Mouse (Mus musculus) liver, embryonic 12.5 days (tissue): ENCODE measurements around the gene Rap1gap. TPM values are rescaled to one million over a fixed set of nuclear protein-coding genes. Genes with fewer than 3 reads are reported as not detected.

Source experiments
- ATAC-seq: fragments of 200-750 bp; cut with Nextera tagmentation; 2 replicates; pipeline ENCODE4 v1.8.0; 2017; ENCODE audit warnings: moderate number of reproducible peaks, mild to moderate bottlenecking, moderate library complexity
- H3K27ac ChIP-seq: fragments of 300-500 bp; sonication (generic); 2 replicates; pipeline ENCODE4 v1.5.1; 2016; ENCODE audit warnings: mild to moderate bottlenecking
- H3K27me3 ChIP-seq: fragments of 300-500 bp; sonication (generic); replicated peaks from 2 replicates; pipeline ENCODE4 v1.6.1; 2016; ENCODE audit warnings: mild to moderate bottlenecking, moderate library complexity
- H3K36me3 ChIP-seq: fragments of 300-500 bp; sonication (generic); 2 replicates; pipeline ENCODE4 v1.6.1; 2016; ENCODE audit warnings: mild to moderate bottlenecking, moderate library complexity
- H3K4me1 ChIP-seq: fragments of 300-500 bp; sonication (generic); 2 replicates; pipeline ENCODE4 v1.6.1; 2016
- H3K4me2 ChIP-seq: fragments of 300-500 bp; sonication (generic); 2 replicates; pipeline ENCODE4 v1.6.1; 2016; ENCODE audit warnings: mild to moderate bottlenecking, moderate library complexity
- H3K4me3 ChIP-seq: fragments of 300-500 bp; sonication (generic); 2 replicates; pipeline ENCODE4 v1.5.1; 2016; ENCODE audit warnings: mild to moderate bottlenecking, moderate library complexity
- H3K9ac ChIP-seq: fragments of 300-500 bp; sonication (generic); 2 replicates; pipeline ENCODE4 v1.6.1; 2016; ENCODE audit warnings: mild to moderate bottlenecking, moderate library complexity
- H3K9me3 ChIP-seq: fragments of 300-500 bp; sonication (generic); replicated peaks from 2 replicates; pipeline ENCODE4 v1.6.1; 2016; ENCODE audit warnings: mild to moderate bottlenecking, moderate library complexity
- WGBS: fragments of 180-500 bp; shearing (Covaris S2); methylation state at CpG from one replicate; pipeline ENCODE4 v1.1.7; 2016; ENCODE audit not compliant: insufficient replicate concordance; 5-methylcytosine and 5-hydroxymethylcytosine counted together
- polyA plus RNA-seq: library from polyadenylated mRNA; unstranded; fragments of >200 nt; fragmentation: Nextera tagmentation; extraction: Ambion mirVana; gene quantifications from 2 replicates; pipeline ENCODE4 v1.2.1, GENCODE M21; 2016

Gene Rap1gap
- polyA plus RNA-seq, 1 experiment from 2014 or later, result 2.3 TPM

- 69% methylated on average over 9 of the region's 9 CpGs for WGBS
- Histone ChIP-seq H3K4me2 (no peak overlapping the region), H3K9me3 (no peaks in the 10 kb centered on the region), H3K27ac (no peak overlapping the region), H3K9ac (no peak overlapping the region), H3K4me1 (peaks cover 13% of the 10 kb centered on the region), H3K36me3 (no peaks in the 10 kb centered on the region), H3K27me3 (peaks cover 28% of the 10 kb centered on the region), H3K4me3 (no peak overlapping the region)
- ATAC-seq, result no peak
These were observed 98.4 kb downstream of the Rap1gap start for GRCm38 (mm10) chr4:137762886-137763285.

GRCm38 (mm10) chr4:137763920-137764495 lies 99.5 kb downstream of the Rap1gap start:
- no peak for ATAC-seq
- Histone ChIP-seq H3K4me2 (no peak overlapping the region), H3K4me1 (peaks cover 13% of the 10 kb centered on the region), H3K27me3 (peaks cover 27% of the 10 kb centered on the region), H3K9me3 (no peaks in the 10 kb centered on the region), H3K9ac (no peak overlapping the region), H3K36me3 (no peaks in the 10 kb centered on the region), H3K4me3 (no peak overlapping the region), H3K27ac (no peak overlapping the region)
- whole genome bisulfite sequencing, result 49% methylated on average over 8 of the region's 8 CpGs

- no peaks in the 10 kb centered on the region for H3K9me3 ChIP-seq
- H3K36me3 ChIP-seq, result no peaks in the 10 kb centered on the region
- H3K4me1 ChIP-seq, result peaks cover 13% of the 10 kb centered on the region
- WGBS, result 69% methylated on average over 3 of the region's 3 CpGs
- no peak overlapping the region for H3K4me2 ChIP-seq
- no peak for ATAC-seq
- H3K9ac ChIP-seq, result no peak overlapping the region
- no peak overlapping the region for H3K27ac ChIP-seq
- H3K27me3 ChIP-seq, result peaks cover 34% of the 10 kb centered on the region
- H3K4me3 ChIP-seq, result no peak overlapping the region
These were observed 100.1 kb downstream of the Rap1gap start for GRCm38 (mm10) chr4:137764621-137765020.

GRCm38 (mm10) chr4:137765554-137765971 lies 101.0 kb downstream of the Rap1gap start:
- WGBS, result 64% methylated on average over 7 of the region's 7 CpGs
- peaks cover 40% of the 10 kb centered on the region for H3K27me3 ChIP-seq
- no peak overlapping the region for H3K27ac ChIP-seq
- H3K9me3 ChIP-seq, result no peaks in the 10 kb centered on the region
- no peak overlapping the region for H3K4me3 ChIP-seq
- no peak overlapping the region for H3K9ac ChIP-seq
- peaks cover 13% of the 10 kb centered on the region for H3K4me1 ChIP-seq
- H3K36me3 ChIP-seq, result no peaks in the 10 kb centered on the region
- no peak overlapping the region for H3K4me2 ChIP-seq
- ATAC-seq, result no peak

GRCm38 (mm10) chr4:137766365-137766764 lies 101.8 kb downstream of the Rap1gap start:
- no peak for ATAC-seq
- no peaks in the 10 kb centered on the region for H3K9me3 ChIP-seq
- peaks cover 43% of the 10 kb centered on the region for H3K27me3 ChIP-seq
- no peak overlapping the region for H3K9ac ChIP-seq
- H3K27ac ChIP-seq, result no peak overlapping the region
- 31% methylated on average over 5 of the region's 5 CpGs for WGBS
- peaks cover 13% of the 10 kb centered on the region for H3K4me1 ChIP-seq
- no peak overlapping the region for H3K4me2 ChIP-seq
- no peaks in the 10 kb centered on the region for H3K36me3 ChIP-seq
- no peak overlapping the region for H3K4me3 ChIP-seq

GRCm38 (mm10) chr4:137768381-137768780 lies 103.9 kb downstream of the Rap1gap start:
- no peak overlapping the region for H3K9ac ChIP-seq
- no peaks in the 10 kb centered on the region for H3K36me3 ChIP-seq
- H3K4me2 ChIP-seq, result no peak overlapping the region
- peaks cover 52% of the 10 kb centered on the region for H3K27me3 ChIP-seq
- ATAC-seq, result no peak
- 64% methylated on average over 5 of the region's 5 CpGs for WGBS
- H3K27ac ChIP-seq, result no peak overlapping the region
- no peaks in the 10 kb centered on the region for H3K9me3 ChIP-seq
- peaks cover 13% of the 10 kb centered on the region for H3K4me1 ChIP-seq
- H3K4me3 ChIP-seq, result no peak overlapping the region

- Histone ChIP-seq H3K9ac (no peak overlapping the region), H3K36me3 (no peaks in the 10 kb centered on the region), H3K27me3 (peaks cover 54% of the 10 kb centered on the region), H3K4me1 (peaks cover 13% of the 10 kb centered on the region), H3K27ac (no peak overlapping the region), H3K4me2 (no peak overlapping the region), H3K9me3 (no peaks in the 10 kb centered on the region), H3K4me3 (no peak overlapping the region)
- no peak for ATAC-seq
- WGBS, result 64% methylated on average over 6 of the region's 6 CpGs
These were observed 104.3 kb downstream of the Rap1gap start for GRCm38 (mm10) chr4:137768831-137769230.

- H3K4me3 ChIP-seq, result no peak overlapping the region
- WGBS, result 47% methylated on average over 7 of the region's 7 CpGs
- no peak for ATAC-seq
- no peak overlapping the region for H3K9ac ChIP-seq
- H3K27ac ChIP-seq, result no peak overlapping the region
- no peaks in the 10 kb centered on the region for H3K36me3 ChIP-seq
- H3K9me3 ChIP-seq, result no peaks in the 10 kb centered on the region
- no peak overlapping the region for H3K4me2 ChIP-seq
- peaks cover 13% of the 10 kb centered on the region for H3K4me1 ChIP-seq
- peaks cover 60% of the 10 kb centered on the region for H3K27me3 ChIP-seq
These were observed 105.1 kb downstream of the Rap1gap start for GRCm38 (mm10) chr4:137769635-137770034.

- WGBS, result 58% methylated on average over 14 of the region's 14 CpGs
- H3K4me2 ChIP-seq, result no peak overlapping the region
- peaks cover 3% of the 10 kb centered on the region; the same call in 1 of the 2 replicates for H3K4me1 ChIP-seq
- peaks cover 62% of the 10 kb centered on the region for H3K27me3 ChIP-seq
- no peaks in the 10 kb centered on the region for H3K9me3 ChIP-seq
- ATAC-seq, result no peak
- H3K27ac ChIP-seq, result no peak overlapping the region
- no peaks in the 10 kb centered on the region for H3K36me3 ChIP-seq
- H3K9ac ChIP-seq, result no peak overlapping the region
- no peak overlapping the region for H3K4me3 ChIP-seq
These were observed 106.5 kb downstream of the Rap1gap start for GRCm38 (mm10) chr4:137770901-137771612.

GRCm38 (mm10) chr4:137771749-137772148 lies 107.2 kb downstream of the Rap1gap start:
- no peaks in the 10 kb centered on the region for H3K9me3 ChIP-seq
- no peak overlapping the region for H3K9ac ChIP-seq
- H3K27me3 ChIP-seq, result peaks cover 62% of the 10 kb centered on the region
- H3K4me1 ChIP-seq, result no peaks in the 10 kb centered on the region
- 20% methylated on average over 3 of the region's 3 CpGs for WGBS
- no peaks in the 10 kb centered on the region for H3K36me3 ChIP-seq
- H3K27ac ChIP-seq, result no peak overlapping the region
- no peak overlapping the region for H3K4me3 ChIP-seq
- no peak for ATAC-seq
- no peak overlapping the region for H3K4me2 ChIP-seq

- Histone ChIP-seq H3K27ac (no peak overlapping the region), H3K4me1 (no peaks in the 10 kb centered on the region), H3K36me3 (no peaks in the 10 kb centered on the region), H3K9me3 (no peaks in the 10 kb centered on the region), H3K4me3 (no peak overlapping the region), H3K27me3 (peaks cover 62% of the 10 kb centered on the region), H3K4me2 (no peak overlapping the region), H3K9ac (no peak overlapping the region)
- WGBS, result 71% methylated on average over 16 of the region's 16 CpGs
- ATAC-seq, result no peak
These were observed 108.0 kb downstream of the Rap1gap start for GRCm38 (mm10) chr4:137772438-137773056.

GRCm38 (mm10) chr4:137773369-137773899 lies 108.9 kb downstream of the Rap1gap start:
- WGBS, result 42% methylated on average over 2 of the region's 2 CpGs
- no peak for ATAC-seq

More at GRCm38 (mm10) chr4:137773369-137773899, 108.9 kb downstream of the Rap1gap start:
- no peaks in the 10 kb centered on the region for H3K36me3 ChIP-seq
- H3K27ac ChIP-seq, result no peak overlapping the region
- H3K4me1 ChIP-seq, result no peaks in the 10 kb centered on the region
- H3K4me2 ChIP-seq, result no peak overlapping the region
- H3K27me3 ChIP-seq, result peaks cover 59% of the 10 kb centered on the region
- H3K9me3 ChIP-seq, result no peaks in the 10 kb centered on the region
- no peak overlapping the region for H3K9ac ChIP-seq
- no peak overlapping the region for H3K4me3 ChIP-seq
